In the genomic region with DNA sequence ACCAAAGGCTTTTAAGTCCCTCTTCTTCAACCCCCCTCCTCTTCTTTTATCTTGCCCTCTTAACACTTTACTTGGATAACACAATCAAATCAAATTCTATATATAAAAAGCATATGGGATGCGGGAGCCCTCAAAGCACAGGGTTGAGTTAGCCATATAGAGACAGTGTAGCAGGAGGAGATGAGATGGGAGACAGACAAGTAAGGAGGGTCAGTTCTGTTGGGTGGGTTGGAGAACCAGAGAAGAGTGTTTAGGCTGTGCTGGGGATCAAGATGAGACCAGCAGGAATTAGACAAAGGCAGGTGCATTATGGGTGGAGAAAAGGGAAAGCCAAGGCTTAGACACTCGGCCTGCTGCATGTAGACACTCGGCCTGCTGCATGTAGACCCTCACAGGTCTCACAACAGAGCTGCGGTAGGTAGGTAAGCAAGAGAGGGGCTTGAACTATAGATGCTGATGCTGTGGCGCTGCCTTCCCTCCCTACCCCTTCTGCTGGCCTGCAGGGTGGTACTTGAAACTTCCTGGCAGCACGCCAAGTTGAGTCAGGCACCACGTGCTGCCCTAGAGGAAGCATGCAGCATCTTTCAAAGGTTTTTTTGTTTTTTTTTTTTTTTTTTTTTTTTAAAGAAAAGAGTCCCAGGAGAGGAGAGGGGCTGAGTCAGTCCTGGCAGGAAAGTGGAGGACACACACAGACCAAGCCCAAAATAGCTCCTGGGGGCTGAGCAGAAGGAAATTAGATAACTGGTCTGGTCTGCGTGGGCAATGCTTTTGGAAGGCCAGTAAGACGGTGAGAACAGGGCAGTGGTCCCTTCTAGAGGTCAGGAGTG, we compare ENCODE assay signal across 8 mouse cellular contexts.
A peak's percentile ranks its signal among the peaks of the same experiment; 100 is the strongest.
DNase-seq lines count a peak whose midpoint lies in the region; ATAC-seq and TF ChIP-seq lines count a peak whose summit lies in the region.

No protein-coding gene starts in this region.

- H3K9ac ChIP-seq in forebrain, embryonic 15.5 days (replicated peaks), result 0 out of 2 replicates have a peak overlapping the region, but pooled peaks have one; percentile 7
- no peak overlapping the region for H3K9ac ChIP-seq in hindbrain, embryonic 12.5 days
- no peak overlapping the region for H3K9ac ChIP-seq in limb, embryonic 12.5 days (replicated peaks)
- H3K9ac ChIP-seq in neural tube, embryonic 14.5 days (replicated peaks; ENCODE audit: low read depth, low read length), result no peak overlapping the region

- H3K27me3 ChIP-seq in forebrain, embryonic 15.5 days, result no peaks in the 10 kb centered on the region
- no peaks in the 10 kb centered on the region; the same call in 1 of the 2 replicates for H3K27me3 ChIP-seq in hindbrain, embryonic 12.5 days
- no peaks in the 10 kb centered on the region for H3K27me3 ChIP-seq in limb, embryonic 12.5 days
- H3K27me3 ChIP-seq in neural tube, embryonic 14.5 days (ENCODE audit: control insufficient read depth, insufficient read depth, low read length), result no peaks in the 10 kb centered on the region

- H3K4me1 ChIP-seq in forebrain, embryonic 15.5 days, result peaks cover 26% of the 10 kb centered on the region
- H3K4me1 ChIP-seq in hindbrain, embryonic 12.5 days, result peaks cover 23% of the 10 kb centered on the region
- peaks cover 23% of the 10 kb centered on the region for H3K4me1 ChIP-seq in limb, embryonic 12.5 days (replicated peaks)
- H3K4me1 ChIP-seq in neural tube, embryonic 14.5 days (ENCODE audit: control insufficient read depth, insufficient read depth, low read length), result peaks cover 13% of the 10 kb centered on the region; the same call in 1 of the 2 replicates

- TF ChIP-seq POLR2A in brain, embryonic 14.5 days (IDR thresholded peaks at IDR 0.05; ENCODE audit: borderline replicate concordance, extremely low read depth, insufficient read depth, insufficient read length, poor library complexity, severe bottlenecking), result no peak

- WGBS in forebrain, embryonic 15.5 days, result 24% methylated on average over 9 of the region's 9 CpGs
- WGBS in hindbrain, embryonic 12.5 days, result 43% methylated on average over 9 of the region's 9 CpGs
- 55% methylated on average over 9 of the region's 9 CpGs for WGBS in limb, embryonic 12.5 days
- 37% methylated on average over 9 of the region's 9 CpGs for WGBS in neural tube, embryonic 14.5 days

- H3K9me3 ChIP-seq in forebrain, embryonic 15.5 days, result no peaks in the 10 kb centered on the region
- no peaks in the 10 kb centered on the region for H3K9me3 ChIP-seq in hindbrain, embryonic 12.5 days (replicated peaks)
- no peaks in the 10 kb centered on the region for H3K9me3 ChIP-seq in limb, embryonic 12.5 days
- H3K9me3 ChIP-seq in neural tube, embryonic 14.5 days (ENCODE audit: control insufficient read depth, low read length), result no peaks in the 10 kb centered on the region

- peak; percentile 15; the same call in 1 of the 2 replicates for TF ChIP-seq CTCF in brain, embryonic 14.5 days (IDR thresholded peaks at IDR 0.05; ENCODE audit: borderline replicate concordance, extremely low read depth, insufficient read depth, insufficient read length)

- peak; percentile 43 for DNase-seq in ovary, adult 18-20 months (ENCODE audit: low spot score)
- DNase-seq in ovary, postnatal 10 days (ENCODE audit: low spot score), result no peak
- DNase-seq in brain, embryonic 14.5 days (ENCODE audit: low read depth), result peak; percentile 95
- peak; percentile 63 to 79 for DNase-seq in thymus, postnatal 36 days

- no peak overlapping the region for H3K27ac ChIP-seq in forebrain, embryonic 15.5 days (replicated peaks)
- H3K27ac ChIP-seq in hindbrain, embryonic 12.5 days, result peak overlapping the region; percentile 52; the same call in 1 of the 2 replicates
- H3K27ac ChIP-seq in limb, embryonic 12.5 days, result peak overlapping the region; percentile 72
- H3K27ac ChIP-seq in neural tube, embryonic 14.5 days (ENCODE audit: low read depth, low read length), result no peak overlapping the region

- no peak overlapping the region for H3K4me3 ChIP-seq in forebrain, embryonic 15.5 days
- no peak overlapping the region for H3K4me3 ChIP-seq in hindbrain, embryonic 12.5 days
- no peak overlapping the region for H3K4me3 ChIP-seq in limb, embryonic 12.5 days (replicated peaks)
- H3K4me3 ChIP-seq in neural tube, embryonic 14.5 days (ENCODE audit: low read depth, low read length), result no peak overlapping the region

- no peaks in the 10 kb centered on the region for H3K36me3 ChIP-seq in forebrain, embryonic 15.5 days
- H3K36me3 ChIP-seq in hindbrain, embryonic 12.5 days, result no peaks in the 10 kb centered on the region
- no peaks in the 10 kb centered on the region for H3K36me3 ChIP-seq in limb, embryonic 12.5 days
- H3K36me3 ChIP-seq in neural tube, embryonic 14.5 days (ENCODE audit: control insufficient read depth, insufficient read depth, low read length), result no peaks in the 10 kb centered on the region

- ATAC-seq in forebrain, embryonic 15.5 days (replicated peaks), result peak; percentile 83
- peak; percentile 78 for ATAC-seq in hindbrain, embryonic 12.5 days (ENCODE audit: low FRiP score)
- ATAC-seq in limb, embryonic 12.5 days (ENCODE audit: insufficient number of reproducible peaks, insufficient read depth, low FRiP score, low TSS enrichment, low read depth), result peak; percentile 71
- peak; percentile 76 for ATAC-seq in neural tube, embryonic 14.5 days (ENCODE audit: low read depth)

- H3K4me2 ChIP-seq in forebrain, embryonic 15.5 days (replicated peaks), result no peak overlapping the region
- no peak overlapping the region for H3K4me2 ChIP-seq in hindbrain, embryonic 12.5 days (replicated peaks)
- H3K4me2 ChIP-seq in limb, embryonic 12.5 days, result no peak overlapping the region
- no peak overlapping the region for H3K4me2 ChIP-seq in neural tube, embryonic 14.5 days (ENCODE audit: low read depth, low read length)

Comparison
In these comparisons a context has a peak if more than half of its experiments do, and no peak if none do; other contexts are left out.
1. H3K27ac ChIP-seq: peak in hindbrain, embryonic 12.5 days (single experiment) and limb, embryonic 12.5 days (single experiment); none in forebrain, embryonic 15.5 days (single experiment) and neural tube, embryonic 14.5 days (single experiment).
2. Peak in every context shown above with its lines, with median percentiles within 50 percentile points of each other: ATAC-seq.